Mouse (Mus musculus): ENCODE measurements around the gene Golt1a. TPM values are rescaled to one million over a fixed set of nuclear protein-coding genes. Genes with fewer than 3 reads are reported as not detected.

Gene Golt1a
- total and polyA plus RNA-seq, 3 experiments: not detected

GRCm38 (mm10) chr1:133278539-133278938 lies 31.1 kb upstream of the Golt1a start:
- TF ChIP-seq TCF12 (IDR thresholded peaks at IDR 0.05; ENCODE audit: low read depth, low read length) (no peak), RAD21 (IDR thresholded peaks at IDR 0.05; ENCODE audit: low read depth, low read length) (no peak), MEF2A (IDR thresholded peaks at IDR 0.05; ENCODE audit: extremely low read depth, insufficient replicate concordance, low read depth, low read length, poor library complexity, severe bottlenecking) (no peak), POLR2AphosphoS5 (IDR thresholded peaks at IDR 0.05; ENCODE audit: borderline replicate concordance, low read depth, low read length) (no peak), USF1 (IDR thresholded peaks at IDR 0.05; ENCODE audit: low read depth, low read length) (no peak), ZNF384 (IDR thresholded peaks at IDR 0.05; ENCODE audit: low read depth, low read length) (no peak), BHLHE40 (IDR thresholded peaks at IDR 0.05; ENCODE audit: borderline replicate concordance, low read depth, low read length) (no peak), POLR2A (IDR thresholded peaks at IDR 0.05; ENCODE audit: control insufficient read depth in 1 of 2, insufficient read depth in 1 of 2, low read depth in 1 of 2, low read length in 2 of 2, poor library complexity in 1 of 2) (no peak), ELF1 (IDR thresholded peaks at IDR 0.05; ENCODE audit: low read depth, low read length) (no peak), GABPA (IDR thresholded peaks at IDR 0.05; ENCODE audit: low read depth, low read length) (no peak), SMC3 (IDR thresholded peaks at IDR 0.05; ENCODE audit: low read depth, low read length) (no peak), MAX (IDR thresholded peaks at IDR 0.05; ENCODE audit: low read length) (no peak)
- no peaks in the 10 kb centered on the region for H3K27me3 ChIP-seq (ENCODE audit: control insufficient read depth in 1 of 2, insufficient read depth in 2 of 2, low read length in 2 of 2)
- H3K9ac ChIP-seq (ENCODE audit: control insufficient read depth, low read depth, low read length, poor library complexity, severe bottlenecking): no peak overlapping the region
- no peaks in the 10 kb centered on the region for H3K4me1 ChIP-seq (ENCODE audit: control insufficient read depth in 1 of 2, insufficient read depth in 2 of 2, low read length in 2 of 2)
- no peaks in the 10 kb centered on the region for H3K79me2 ChIP-seq (ENCODE audit: control insufficient read depth, insufficient read depth, low read length, poor library complexity)
- no peaks in the 10 kb centered on the region for H3K9me3 ChIP-seq (replicated peaks; ENCODE audit: insufficient read depth, low read length)
- no peak overlapping the region for H3K4me3 ChIP-seq (ENCODE audit: control insufficient read depth in 1 of 2, insufficient read depth in 1 of 2, low read depth in 2 of 2, low read length in 2 of 2)
- DNase-seq (ENCODE audit: low read depth, low spot score): no peak
- no peak overlapping the region for H3K27ac ChIP-seq (ENCODE audit: control insufficient read depth, low read depth, low read length)
- H3K36me3 ChIP-seq (ENCODE audit: control insufficient read depth in 1 of 2, insufficient read depth in 2 of 2, low read length in 2 of 2): no peaks in the 10 kb centered on the region; a peak in 1 of 4 replicates

DNA sequence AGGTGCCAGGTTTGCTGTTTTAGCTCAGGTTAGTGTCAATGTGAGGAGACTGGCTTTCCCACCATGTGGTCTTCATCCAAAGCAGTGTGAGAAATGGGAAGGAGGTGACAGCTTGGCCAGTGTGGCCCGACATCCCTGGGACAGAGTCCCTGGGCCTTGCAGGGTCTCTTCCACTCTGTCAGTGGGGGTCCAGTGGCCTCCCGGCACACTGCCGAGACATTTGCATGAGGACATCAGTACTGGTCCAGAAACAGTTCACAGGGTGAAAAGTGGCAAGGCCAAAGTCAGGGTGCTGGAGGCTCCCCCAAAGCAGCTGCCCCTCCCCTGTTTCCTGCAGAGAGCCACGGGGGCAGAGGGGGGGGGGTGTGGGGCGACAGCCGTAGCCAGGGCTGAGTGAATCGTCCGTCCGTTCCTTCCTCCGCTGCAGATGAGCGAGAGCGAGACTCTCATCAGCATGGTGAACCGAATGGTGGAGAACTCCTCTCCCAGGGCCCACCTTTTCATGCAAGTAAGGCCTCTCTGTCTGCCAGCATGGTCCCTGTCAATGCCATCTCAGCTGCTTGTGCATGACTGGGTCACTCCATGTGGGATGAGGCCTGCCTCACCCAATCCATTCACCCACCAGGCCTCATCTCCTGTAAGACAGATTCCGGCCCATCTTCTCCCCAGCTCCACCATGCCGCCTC lies 30.5 kb upstream of the Golt1a start:
- H3K4me3 ChIP-seq (ENCODE audit: control insufficient read depth in 1 of 2, insufficient read depth in 1 of 2, low read depth in 2 of 2, low read length in 2 of 2): no peak overlapping the region
- H3K27ac ChIP-seq (ENCODE audit: control insufficient read depth, low read depth, low read length): no peak overlapping the region
- no peak for DNase-seq (ENCODE audit: low read depth, low spot score)
- no peaks in the 10 kb centered on the region; a peak in 1 of 4 replicates for H3K36me3 ChIP-seq (ENCODE audit: control insufficient read depth in 1 of 2, insufficient read depth in 2 of 2, low read length in 2 of 2)
- TF ChIP-seq MAZ (IDR thresholded peaks at IDR 0.05; ENCODE audit: low read depth, low read length): no peak
- no peak for TF ChIP-seq CHD1 (IDR thresholded peaks at IDR 0.05; ENCODE audit: low read depth, low read length)
- no peaks in the 10 kb centered on the region for H3K9me3 ChIP-seq (replicated peaks; ENCODE audit: insufficient read depth, low read length)
- no peaks in the 10 kb centered on the region for H3K4me1 ChIP-seq (ENCODE audit: control insufficient read depth in 1 of 2, insufficient read depth in 2 of 2, low read length in 2 of 2)
- H3K9ac ChIP-seq (ENCODE audit: control insufficient read depth, low read depth, low read length, poor library complexity, severe bottlenecking): no peak overlapping the region
- H3K79me2 ChIP-seq (ENCODE audit: control insufficient read depth, insufficient read depth, low read length, poor library complexity): no peaks in the 10 kb centered on the region
- no peaks in the 10 kb centered on the region for H3K27me3 ChIP-seq (ENCODE audit: control insufficient read depth in 1 of 2, insufficient read depth in 2 of 2, low read length in 2 of 2)

Data from MEL (cell line).